Comparison of ENCODE assay signal across 1 mouse cellular context in genomic region chr12:65058203-65058602, GRCm38 (mm10).
TF ChIP-seq lines count a peak whose summit lies in the region.

No protein-coding gene starts in this region.

TF ChIP-seq in MEL, 35 proteins besides CTCF, POLR2A, EP300 and RAD21:
- TF ChIP-seq HCFC1 (IDR thresholded peaks at IDR 0.05; ENCODE audit: low read depth, low read length): no peak
- TF ChIP-seq BHLHE40 (IDR thresholded peaks at IDR 0.05; ENCODE audit: borderline replicate concordance, low read depth, low read length): peak; percentile 49; the same call in 1 of the 2 replicates
- no peak for TF ChIP-seq CHD2 (IDR thresholded peaks at IDR 0.05; ENCODE audit: low read length)
- TF ChIP-seq NRF1 (IDR thresholded peaks at IDR 0.05; ENCODE audit: insufficient read depth, low read depth, low read length, poor library complexity, severe bottlenecking): no peak
- TF ChIP-seq ETS1 (IDR thresholded peaks at IDR 0.05; ENCODE audit: low read depth, low read length): 0 out of 2 replicates have a peak, but pooled peaks have one; percentile 15
- no peak for TF ChIP-seq ZNF384 (IDR thresholded peaks at IDR 0.05; ENCODE audit: low read depth, low read length)
- TF ChIP-seq MXI1 (IDR thresholded peaks at IDR 0.05; ENCODE audit: low read depth, low read length): 0 out of 2 replicates have a peak, but pooled peaks have one; percentile 41
- no peak for TF ChIP-seq RCOR1 (IDR thresholded peaks at IDR 0.05; ENCODE audit: low read depth, low read length)
- TF ChIP-seq MEF2A (IDR thresholded peaks at IDR 0.05; ENCODE audit: extremely low read depth, insufficient replicate concordance, low read depth, low read length, poor library complexity, severe bottlenecking): no peak
- no peak for TF ChIP-seq USF1 (IDR thresholded peaks at IDR 0.05; ENCODE audit: low read depth, low read length)
- no peak for TF ChIP-seq TBP (IDR thresholded peaks at IDR 0.05; ENCODE audit: low read depth, low read length)
- no peak for TF ChIP-seq MAFK (IDR thresholded peaks at IDR 0.05; ENCODE audit: borderline replicate concordance, low read depth, low read length)
- TF ChIP-seq ZC3H11A (IDR thresholded peaks at IDR 0.05; ENCODE audit: low read depth, low read length): no peak
- no peak for TF ChIP-seq ZKSCAN1 (IDR thresholded peaks at IDR 0.05; ENCODE audit: low read depth, low read length)
- no peak for TF ChIP-seq SMC3 (IDR thresholded peaks at IDR 0.05; ENCODE audit: low read depth, low read length)
- no peak for TF ChIP-seq UBTF (IDR thresholded peaks at IDR 0.05; ENCODE audit: borderline replicate concordance, insufficient read depth, low read depth, low read length)
- no peak for TF ChIP-seq GABPA (IDR thresholded peaks at IDR 0.05; ENCODE audit: low read depth, low read length)
- no peak for TF ChIP-seq USF2 (IDR thresholded peaks at IDR 0.05; ENCODE audit: borderline replicate concordance in 1 of 2, insufficient read depth in 1 of 2, low read depth in 1 of 2, low read length in 2 of 2)
- TF ChIP-seq TCF12 (IDR thresholded peaks at IDR 0.05; ENCODE audit: low read depth, low read length): no peak
- TF ChIP-seq MAX (IDR thresholded peaks at IDR 0.05; ENCODE audit: low read length): peak; percentile 46; the same call in 1 of the 2 replicates
- no peak for TF ChIP-seq JUND (IDR thresholded peaks at IDR 0.05; ENCODE audit: low read depth, low read length)
- TF ChIP-seq MAZ (IDR thresholded peaks at IDR 0.05; ENCODE audit: low read depth, low read length): no peak
- TF ChIP-seq NELFE (IDR thresholded peaks at IDR 0.05; ENCODE audit: low read depth, low read length): no peak
- no peak for TF ChIP-seq ELF1 (IDR thresholded peaks at IDR 0.05; ENCODE audit: low read depth, low read length)
- TF ChIP-seq CHD1 (IDR thresholded peaks at IDR 0.05; ENCODE audit: low read depth, low read length): no peak
- no peak for TF ChIP-seq POLR2AphosphoS5 (IDR thresholded peaks at IDR 0.05; ENCODE audit: borderline replicate concordance, low read depth, low read length)
- no peak for TF ChIP-seq KAT2A (conservative IDR thresholded peaks at IDR 0.05; ENCODE audit: low read depth, low read length)
- TF ChIP-seq ZMIZ1 (IDR thresholded peaks at IDR 0.05; ENCODE audit: low read depth, low read length): no peak
- TF ChIP-seq TAL1 (IDR thresholded peaks at IDR 0.05; ENCODE audit: low read length): no peak
- TF ChIP-seq GATA1 (IDR thresholded peaks at IDR 0.05; ENCODE audit: low read depth, low read length): peak; percentile 79
- TF ChIP-seq MYC (IDR thresholded peaks at IDR 0.05; ENCODE audit: low read depth, low read length): peak; percentile 58; the same call in 1 of the 2 replicates
- no peak for TF ChIP-seq SIN3A (IDR thresholded peaks at IDR 0.05; ENCODE audit: low read length)
- no peak for TF ChIP-seq E2F4 (IDR thresholded peaks at IDR 0.05; ENCODE audit: borderline replicate concordance, low read depth, low read length)
- no peak for TF ChIP-seq POLR2AphosphoS2 (IDR thresholded peaks at IDR 0.05; ENCODE audit: low read length)
- TF ChIP-seq MYB (IDR thresholded peaks at IDR 0.05; ENCODE audit: low read depth, low read length): no peak
